Mouse (Mus musculus) adrenal gland, postnatal 10 days (tissue): ENCODE results near the gene Naa50. TPM values are rescaled to one million over a fixed set of nuclear protein-coding genes. Genes with fewer than 3 reads are reported as not detected.

Source experiments
- DNase-seq: peaks from one replicate; pipeline ENCODE4 v3.0.0; 2021; ENCODE audit warnings: mixed read lengths
- long read RNA-seq, 2 experiments: library from polyadenylated mRNA; stranded (forward); transcript quantifications; one replicate each; pipeline ENCODE4 v2.0.0; 2021
- total RNA-seq, 2 experiments: library from RNA; stranded (reverse); gene quantifications; 2 replicates each; pipeline ENCODE4 v1.2.3; 2021

Naa50 gene
- total RNA-seq: 10 to 100 TPM; 82.8 to 85.7 TPM
- long read RNA-seq, experiment 1, full-length matches to known transcripts: 95 of 109 reads
- long read RNA-seq, experiment 1, partial matches to known transcripts: 11 of 109 reads
- long read RNA-seq, experiment 1, other reads (novel, unspliced or antisense): 3 of 109 reads
- long read RNA-seq, experiment 2, full-length matches to known transcripts: 38 of 42 reads
- long read RNA-seq, experiment 2, partial matches to known transcripts: 1 of 42 reads
- long read RNA-seq, experiment 2, other reads (novel, unspliced or antisense): 3 of 42 reads

GRCm38 (mm10) chr16:44139536-44140185 is at the start of gene Naa50, which contains the start of gene Atp6v1a:
Naa50 (plus strand) TSS chr16:44139830.
Atp6v1a (minus strand) TSS chr16:44139705.
- peak; percentile 96 for DNase-seq

GRCm38 (mm10) chr16:44099377-44099776 is 40.3 kb upstream of the Naa50 start:
- DNase-seq: no peak

GRCm38 (mm10) chr16:44101181-44101710 is 38.4 kb upstream of the Naa50 start:
- no peak for DNase-seq

GRCm38 (mm10) chr16:44102925-44103324 is 36.7 kb upstream of the Naa50 start:
- no peak for DNase-seq

- DNase-seq: no peak
These were observed 35.5 kb upstream of the Naa50 start for GRCm38 (mm10) chr16:44103806-44104766.

- no peak for DNase-seq
These were observed 34.4 kb upstream of the Naa50 start for GRCm38 (mm10) chr16:44105211-44105610.

GRCm38 (mm10) chr16:44109002-44109401 is 30.6 kb upstream of the Naa50 start:
- no peak for DNase-seq

GRCm38 (mm10) chr16:44119753-44120501 is 19.7 kb upstream of the Naa50 start:
- DNase-seq: no peak

- DNase-seq: no peak
These were observed 17.5 kb upstream of the Naa50 start for GRCm38 (mm10) chr16:44122122-44122521.

GRCm38 (mm10) chr16:44122574-44122973 is 17.1 kb upstream of the Naa50 start:
- no peak for DNase-seq

GRCm38 (mm10) chr16:44122982-44123725 is 16.5 kb upstream of the Naa50 start:
- peak; percentile 26 for DNase-seq

- DNase-seq: no peak
These were observed 15.8 kb upstream of the Naa50 start for GRCm38 (mm10) chr16:44123786-44124185.

GRCm38 (mm10) chr16:44124713-44125112 is 14.9 kb upstream of the Naa50 start:
- DNase-seq: no peak

GRCm38 (mm10) chr16:44125436-44125835 is 14.2 kb upstream of the Naa50 start:
- DNase-seq: no peak

GRCm38 (mm10) chr16:44126437-44126836 is 13.2 kb upstream of the Naa50 start:
- DNase-seq: no peak

- DNase-seq: no peak
These were observed 7.3 kb upstream of the Naa50 start for GRCm38 (mm10) chr16:44132300-44132699.

GRCm38 (mm10) chr16:44133187-44133586 is 6.4 kb upstream of the Naa50 start:
- no peak for DNase-seq

GRCm38 (mm10) chr16:44136511-44137021 is 3.1 kb upstream of the Naa50 start:
- no peak for DNase-seq

- DNase-seq: peak; percentile 28
These were observed 1.2 kb upstream of the Naa50 start for GRCm38 (mm10) chr16:44138377-44138978.

GRCm38 (mm10) chr16:44138979-44139535 is 573 bp upstream of the Naa50 start:
- peak; percentile 87 for DNase-seq
